ENCODE assay signal across 25 mouse cellular contexts in genomic region chr8:13316671-13317070, GRCm38 (mm10).
"Had no signal": no experiment of that assay in that cellular context is flagged by ENCODE, and none has a peak within 500 bp of the region (broad histone marks: within the 10 kb centered on the region; RNA-seq: fewer than 3 reads in every experiment).

No protein-coding gene starts in this region.

- H3K27ac ChIP-seq: heart, adult 2 months; heart, embryonic 13.5 days; heart, embryonic 15.5 days; hindbrain, embryonic 13.5 days; hindbrain, embryonic 15.5 days; intestine, embryonic 15.5 days; layer of hippocampus, adult 2 months; limb, embryonic 10.5 days; limb, embryonic 12.5 days had no signal

- ATAC-seq: forebrain, postnatal 0 days; inflammation-experienced regulatory T-cells, adult 6 months; intestine, embryonic 15.5 days; intestine, postnatal 0 days had no signal

- H3K9me3 ChIP-seq: heart, embryonic 13.5 days; heart, embryonic 15.5 days; hindbrain, embryonic 13.5 days; hindbrain, embryonic 15.5 days; intestine, embryonic 15.5 days; limb, embryonic 10.5 days; limb, embryonic 12.5 days had no signal

- H3K4me3 ChIP-seq: heart, adult 2 months; heart, embryonic 13.5 days; heart, embryonic 15.5 days; hindbrain, embryonic 13.5 days; hindbrain, embryonic 15.5 days; intestine, embryonic 15.5 days; layer of hippocampus, adult 2 months; limb, embryonic 10.5 days; limb, embryonic 12.5 days had no signal

- H3K4me1 ChIP-seq: heart, embryonic 15.5 days; hindbrain, embryonic 13.5 days; hindbrain, embryonic 15.5 days; intestine, embryonic 15.5 days; limb, embryonic 12.5 days had no signal

- DNase-seq: forebrain, postnatal 0 days; gastrocnemius, postnatal 14 days; gastrocnemius, postnatal 36 days; heart, adult 11 months; heart, adult 2 months; heart, postnatal 14 days; heart, postnatal 36 days; kidney, adult 18-20 months; kidney, adult 8-10 months; kidney, postnatal 10 days; kidney, postnatal 25 days; kidney, postnatal 4 days; layer of hippocampus, postnatal 36 days; liver had no signal

- H3K9ac ChIP-seq: forebrain, postnatal 0 days; heart, embryonic 13.5 days; heart, embryonic 15.5 days; hindbrain, embryonic 13.5 days; hindbrain, embryonic 15.5 days; intestine, embryonic 15.5 days; limb, embryonic 12.5 days had no signal

- H3K4me2 ChIP-seq: heart, embryonic 11.5 days; heart, embryonic 13.5 days; heart, embryonic 15.5 days; hindbrain, embryonic 13.5 days; hindbrain, embryonic 15.5 days; intestine, embryonic 15.5 days; limb, embryonic 12.5 days had no signal

- H3K27me3 ChIP-seq: heart, embryonic 13.5 days; heart, embryonic 15.5 days; hindbrain, embryonic 13.5 days; hindbrain, embryonic 15.5 days; intestine, embryonic 15.5 days; limb, embryonic 12.5 days had no signal
